Mouse (Mus musculus) hindlimb bud, embryonic 11.5 days (tissue): Measurements from ENCODE around the gene Acad10.
A peak's percentile ranks its signal among the peaks of the same experiment; 100 is the strongest.
"Not testable (repeated sequence)": the region's sequence is repeated elsewhere in the genome, so short reads cannot be mapped to it uniquely, and the experiment has no call there.

ENCODE experiments used
- DNase-seq: peaks from one replicate; pipeline ENCODE4 v3.0.0-alpha.2; 2012; ENCODE audit warnings: low read depth, low spot score; ENCODE audit errors: extremely low spot score

The Acad10 gene

DNA sequence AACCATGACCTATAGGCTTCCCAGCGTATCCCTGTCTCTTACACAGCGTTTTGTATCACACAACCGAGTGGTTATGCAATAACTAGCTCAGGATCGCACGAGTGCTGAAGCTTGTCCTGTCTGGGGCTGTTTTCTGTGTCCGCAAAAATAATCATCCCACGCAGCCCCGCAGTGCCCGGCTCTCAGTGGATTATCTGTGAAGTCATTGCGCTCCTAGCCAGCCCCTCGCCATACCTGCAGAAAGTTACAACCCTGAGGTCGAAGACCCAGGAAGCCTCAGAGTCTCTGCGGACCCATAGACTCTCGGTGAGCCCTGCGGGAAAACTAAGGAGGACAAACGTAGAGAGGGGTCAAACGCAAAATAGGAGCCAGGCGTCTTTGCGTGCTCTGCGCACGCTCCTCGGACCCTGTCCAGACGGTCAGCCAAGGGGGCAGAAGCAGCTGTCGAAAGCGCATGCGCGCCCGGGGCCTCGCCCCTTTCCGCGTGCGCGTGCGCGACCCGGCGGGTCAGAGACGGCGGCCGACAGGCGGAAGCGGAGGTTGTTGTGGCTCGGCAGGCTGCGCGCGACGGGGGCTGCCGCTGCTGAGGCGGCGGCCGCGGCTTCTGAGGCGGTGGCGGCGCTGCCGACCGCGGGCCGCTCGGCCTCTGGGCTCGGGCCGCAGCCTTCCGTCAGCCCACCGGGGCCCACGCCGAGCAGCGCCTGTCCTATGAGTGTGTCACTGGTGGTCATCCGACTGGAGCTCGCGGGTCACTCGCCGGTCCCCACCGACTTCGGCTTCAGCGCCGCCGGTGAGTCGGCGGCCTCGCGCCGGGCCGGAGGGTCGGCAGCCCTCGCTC, at the start of gene Acad10, which contains the start of gene Brap:
Gene Acad10 (minus strand): TSS at position 456 of the 838 bp plus-strand sequence.
Gene Brap (plus strand): TSS at position 505 of the 838 bp plus-strand sequence.
- peak; percentile 81 for DNase-seq

DNA sequence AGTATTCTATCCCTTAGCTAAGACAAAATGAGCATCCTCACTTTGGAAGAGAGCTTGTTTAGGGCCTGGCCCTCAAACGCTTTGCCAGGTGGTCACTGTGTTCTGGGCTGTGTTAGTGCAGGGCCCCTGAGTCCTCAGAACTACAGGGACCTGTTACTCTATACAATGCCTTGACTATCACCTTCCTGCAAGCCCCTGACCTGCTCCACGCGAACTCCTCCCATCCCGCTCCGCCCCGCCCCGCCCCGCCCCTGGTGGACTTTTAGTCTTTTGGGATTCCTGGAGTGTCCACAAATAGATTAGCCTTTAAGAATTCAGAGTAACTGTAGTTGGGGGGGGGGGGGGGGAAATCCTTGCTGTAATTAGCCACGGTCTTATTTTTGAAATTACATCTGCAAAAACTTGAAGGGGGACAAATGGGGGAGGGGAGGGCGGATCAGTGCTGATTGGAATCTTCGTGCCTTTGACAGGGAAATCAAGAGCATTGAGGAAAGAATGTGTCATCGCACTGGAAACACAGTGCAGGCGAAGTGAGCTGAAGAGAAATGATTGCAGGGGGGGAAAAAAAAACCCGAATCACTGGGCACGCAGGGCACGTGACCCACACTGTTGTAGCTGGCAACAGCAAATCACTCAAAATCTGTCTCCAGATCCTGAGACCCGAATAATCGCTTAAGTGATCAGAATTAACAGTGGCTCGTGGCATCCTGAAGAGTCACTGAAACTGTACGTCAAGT, 44.4 kb upstream of the Acad10 start:
- no peak for DNase-seq

DNA sequence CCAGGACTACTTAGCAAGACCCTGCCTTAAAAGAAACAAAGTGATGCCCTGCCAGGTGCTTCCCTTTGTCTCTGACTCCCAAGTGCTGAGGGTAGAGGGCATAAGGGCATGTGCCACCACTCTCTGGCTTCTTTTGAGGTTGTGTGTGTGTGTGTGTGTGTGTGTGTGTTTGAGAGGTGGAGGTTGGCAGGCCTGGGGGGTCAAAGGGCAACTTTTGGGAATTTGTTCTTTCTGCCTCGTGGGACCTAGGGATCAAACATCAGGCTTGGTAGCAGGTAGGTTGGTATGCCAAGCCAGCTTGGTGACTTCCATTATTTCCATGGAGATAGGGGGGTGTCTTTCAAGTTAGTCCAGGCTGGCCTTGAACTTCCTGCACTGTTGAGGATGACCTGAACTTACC, 43.0 kb upstream of the Acad10 start:
- no peak for DNase-seq

DNA sequence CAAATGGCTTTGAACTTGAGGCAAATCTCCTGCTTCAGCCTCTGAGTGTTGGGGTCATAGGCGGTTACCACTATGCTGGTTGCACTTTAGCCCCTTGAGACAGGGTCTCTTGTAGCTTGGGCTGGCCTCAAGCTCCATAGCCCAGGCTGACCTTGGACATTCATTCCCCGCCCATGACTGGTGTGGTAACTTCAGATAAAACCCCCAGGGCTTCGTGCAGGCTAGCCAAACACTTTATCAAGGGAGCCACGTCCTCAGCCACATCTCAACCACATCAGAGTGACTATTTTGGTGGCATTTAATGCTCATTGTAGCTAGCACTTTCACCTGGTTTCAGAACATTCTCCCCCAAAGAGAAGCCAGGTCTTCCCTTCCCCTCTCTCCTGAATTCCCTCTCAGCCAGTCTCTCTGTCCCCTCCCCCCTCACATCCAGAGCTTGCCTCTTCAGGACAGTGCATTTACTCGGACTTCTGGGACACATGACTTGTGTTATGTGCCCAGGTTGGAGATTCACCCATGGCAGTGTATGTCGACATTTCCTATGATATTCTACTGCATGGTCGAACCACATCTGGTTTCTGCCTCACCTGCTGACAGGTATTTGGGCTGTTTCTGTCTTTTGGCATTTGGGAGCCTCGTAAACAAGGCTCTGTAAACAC, 40.9 kb upstream of the Acad10 start:
- DNase-seq: no peak

DNA sequence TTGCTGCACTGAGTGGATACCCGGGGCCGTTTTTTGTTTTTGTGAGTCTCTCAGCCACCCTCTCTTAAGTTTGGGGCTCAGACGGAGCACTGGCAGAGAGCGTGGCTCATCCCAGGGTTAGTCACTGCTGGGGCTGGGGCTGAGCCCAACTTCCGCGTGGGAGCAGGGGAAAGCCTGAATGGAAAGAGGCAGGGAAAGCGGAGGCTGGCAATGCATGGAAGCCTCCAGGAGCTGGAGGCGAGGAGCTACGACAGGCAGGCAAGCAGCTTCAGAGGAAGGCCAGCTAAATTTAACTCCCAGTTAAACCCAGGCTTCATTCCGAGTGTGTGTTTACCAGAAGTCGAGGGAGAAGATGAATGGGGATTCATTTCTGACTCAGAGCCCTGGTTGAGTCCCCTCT, 40.2 kb upstream of the Acad10 start:
- DNase-seq: no peak

DNA sequence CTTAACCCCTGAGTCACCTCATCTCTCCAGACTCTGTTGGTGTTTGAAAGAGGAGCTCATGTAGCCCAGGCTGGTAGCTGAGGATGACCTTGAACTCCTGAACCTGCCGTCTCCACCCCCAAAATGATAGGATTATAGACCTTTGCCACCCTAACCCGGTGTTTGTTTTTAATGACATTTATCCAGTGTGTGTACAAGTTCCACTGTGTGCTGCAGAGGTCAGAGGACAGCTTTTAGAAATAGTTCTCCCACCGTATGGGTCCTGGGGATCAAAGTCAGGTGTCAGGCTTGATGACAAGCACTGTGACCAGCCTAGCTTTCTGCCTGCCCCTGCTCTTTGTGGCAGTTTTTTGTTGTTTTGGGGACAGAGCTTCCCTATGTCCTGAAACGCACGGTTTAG, 39.6 kb upstream of the Acad10 start:
- no peak for DNase-seq

DNA sequence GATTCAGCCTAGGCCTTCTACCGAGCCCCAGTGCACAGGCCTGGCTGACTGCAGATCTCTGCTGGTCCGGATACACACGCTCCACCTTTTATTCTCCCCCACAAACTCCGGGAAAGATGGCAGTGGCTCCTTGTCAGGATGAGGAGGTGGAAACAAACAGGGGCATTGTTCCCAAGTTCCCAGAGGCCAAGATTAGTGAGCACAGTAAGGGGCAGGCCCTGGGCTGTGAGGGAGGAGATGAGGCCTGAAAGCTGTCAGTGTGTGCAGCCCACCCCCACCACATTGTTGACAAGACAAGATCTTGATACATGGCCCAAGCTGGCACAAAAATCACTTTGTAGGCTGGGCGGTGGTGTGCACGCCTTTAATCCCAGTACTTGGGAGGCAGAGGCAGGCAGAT, 36.4 kb upstream of the Acad10 start:
- no peak for DNase-seq

DNA sequence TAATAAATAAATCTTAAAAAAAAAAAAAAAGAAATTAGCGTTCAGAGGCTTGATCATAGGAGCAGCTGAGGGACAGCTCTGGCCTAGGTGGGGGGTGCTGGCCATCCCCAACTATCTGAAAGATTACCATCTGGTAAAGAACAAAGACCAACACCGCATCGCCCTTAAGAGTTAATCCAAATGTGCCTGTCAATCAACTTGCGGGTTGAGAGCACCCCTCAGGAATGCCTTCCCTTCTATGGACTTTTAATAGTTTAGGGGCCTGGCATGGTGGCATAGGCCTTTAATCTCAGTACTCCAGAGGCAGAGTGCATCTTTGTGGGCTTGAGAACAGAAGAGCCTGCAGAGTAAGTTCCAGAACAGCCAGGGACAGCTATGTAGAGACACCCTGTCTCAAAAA, 32.6 kb upstream of the Acad10 start:
- DNase-seq: no peak

DNA sequence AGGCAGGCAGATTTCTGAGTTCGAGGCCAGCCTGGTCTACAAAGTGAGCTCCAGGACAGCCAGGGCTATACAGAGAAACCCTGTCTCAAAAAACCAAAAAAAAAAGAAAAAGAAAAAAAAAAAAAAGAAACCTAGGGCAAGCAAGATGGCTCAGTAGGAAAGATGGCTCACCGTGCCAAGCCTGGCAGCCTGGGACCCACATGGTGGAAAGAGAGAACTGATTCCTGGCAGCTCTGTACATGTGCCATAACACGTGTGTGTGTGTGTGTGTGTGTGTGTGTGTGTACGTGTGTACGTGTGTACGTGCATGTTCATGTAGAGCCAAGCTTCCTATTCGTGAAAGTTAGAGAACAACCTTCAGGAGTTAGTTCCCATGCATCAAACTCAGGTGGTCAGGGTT, 31.1 kb upstream of the Acad10 start:
- DNase-seq: not testable (repeated sequence)

DNA sequence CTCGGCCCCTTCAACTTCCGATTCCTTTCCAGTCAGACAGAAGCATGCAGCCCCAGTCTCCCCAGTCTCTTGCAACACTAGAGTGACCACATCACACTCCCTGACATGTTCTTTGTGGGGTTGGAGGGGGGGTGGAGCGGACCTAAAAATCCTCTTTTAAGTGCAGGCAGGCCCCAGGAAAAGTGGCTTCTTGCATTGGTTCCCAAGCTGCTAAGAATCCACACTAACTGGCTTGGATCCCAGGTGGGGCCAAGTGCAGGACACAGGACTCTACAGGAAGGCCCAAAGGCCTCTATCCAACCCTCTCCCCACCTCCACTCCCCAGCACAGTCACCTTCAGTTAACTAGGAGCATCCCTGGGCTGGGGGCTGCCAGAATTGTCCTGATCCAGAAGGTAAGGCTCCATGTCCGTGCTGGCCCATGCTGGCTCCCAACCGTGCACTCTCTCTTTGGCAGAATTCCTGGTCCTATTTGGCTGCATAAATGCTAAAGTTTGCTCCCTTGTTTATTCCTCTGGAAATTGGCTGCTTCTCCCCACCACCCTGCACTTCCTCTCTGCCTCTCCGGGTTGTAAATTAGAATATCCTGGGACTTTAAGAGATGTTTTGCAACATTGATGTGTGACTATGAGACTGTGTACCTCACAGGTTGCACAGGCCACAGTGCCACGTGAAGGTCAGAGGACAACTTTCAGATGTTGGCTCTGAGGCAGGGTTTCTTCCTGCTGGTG, 30.3 kb upstream of the Acad10 start:
- DNase-seq: no peak

DNA sequence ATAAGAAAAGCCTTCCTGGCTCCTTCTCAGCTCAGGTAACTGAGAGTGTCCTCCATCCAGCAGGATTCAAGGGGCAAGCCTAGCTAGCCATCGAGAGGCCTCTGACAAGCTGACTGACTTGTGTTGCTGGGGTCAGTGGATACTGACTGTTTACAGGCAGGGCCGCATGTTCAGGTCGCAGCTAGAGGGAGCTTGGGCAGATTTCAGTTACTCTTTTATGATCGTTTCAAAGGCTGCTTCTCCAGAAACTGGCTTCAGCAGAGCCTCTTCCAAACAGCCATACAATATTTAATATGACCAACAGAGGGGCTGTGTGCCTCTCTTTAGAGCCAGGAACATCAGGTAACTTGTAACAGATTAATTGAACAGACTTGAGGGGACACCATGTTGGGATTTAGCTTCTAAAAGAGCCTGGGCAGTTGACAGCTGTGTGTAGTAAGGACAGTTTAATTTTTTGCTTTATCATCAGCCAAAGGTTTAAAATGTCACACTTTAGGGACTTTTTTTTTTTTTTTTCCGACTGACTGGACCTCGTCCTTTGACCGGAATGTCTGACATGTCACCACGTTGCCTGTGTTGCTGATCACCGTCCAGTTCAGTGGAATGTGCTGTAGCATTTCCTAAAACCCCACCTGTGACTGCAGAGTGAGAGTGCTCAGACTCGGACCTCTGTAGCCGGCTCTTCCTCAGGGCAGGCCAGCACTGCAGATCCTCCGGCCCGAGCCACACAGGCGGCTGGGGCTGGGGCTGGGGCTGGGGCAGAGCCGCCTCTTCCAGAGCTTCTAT, 26.0 kb upstream of the Acad10 start:
- no peak for DNase-seq

DNA sequence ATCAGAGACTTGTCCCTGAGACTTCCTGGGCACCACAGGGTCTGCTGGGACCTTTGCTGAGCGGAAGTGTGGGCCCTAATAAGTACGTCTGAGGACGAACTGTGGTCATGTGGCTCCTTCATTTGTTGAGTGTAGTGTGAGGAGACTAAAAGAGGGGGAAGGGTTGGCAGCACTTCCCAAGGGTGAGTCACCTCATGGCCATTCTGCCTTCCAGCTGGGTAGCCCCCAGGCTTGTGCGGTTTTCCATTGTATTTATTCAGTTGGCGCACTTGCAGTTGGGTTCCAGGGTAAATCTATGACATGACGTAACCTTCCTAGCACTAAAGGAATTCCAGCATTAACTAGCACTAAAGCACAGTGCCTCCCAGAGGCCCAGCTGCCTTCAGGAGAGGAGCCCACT, 25.2 kb upstream of the Acad10 start:
- no peak for DNase-seq

DNA sequence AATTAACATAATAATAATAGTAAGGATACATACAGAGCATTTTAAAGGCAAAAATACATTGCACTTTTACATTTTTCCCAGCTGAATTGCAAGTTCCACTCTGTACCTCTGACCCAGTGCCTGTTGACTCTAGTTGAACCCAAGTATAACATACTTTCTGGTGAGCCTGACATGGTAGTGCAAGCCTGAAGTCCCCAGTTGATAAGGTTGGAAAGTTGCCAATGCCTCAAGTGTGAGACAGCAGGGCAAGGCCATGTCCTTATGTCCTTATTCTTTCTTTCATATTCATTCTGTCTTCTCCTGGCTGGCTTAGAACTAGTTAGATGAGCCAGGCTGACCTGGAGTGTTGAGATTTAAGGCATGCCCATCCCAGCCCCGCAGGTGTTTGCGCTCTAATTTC, 21.9 kb upstream of the Acad10 start:
- no peak for DNase-seq

DNA sequence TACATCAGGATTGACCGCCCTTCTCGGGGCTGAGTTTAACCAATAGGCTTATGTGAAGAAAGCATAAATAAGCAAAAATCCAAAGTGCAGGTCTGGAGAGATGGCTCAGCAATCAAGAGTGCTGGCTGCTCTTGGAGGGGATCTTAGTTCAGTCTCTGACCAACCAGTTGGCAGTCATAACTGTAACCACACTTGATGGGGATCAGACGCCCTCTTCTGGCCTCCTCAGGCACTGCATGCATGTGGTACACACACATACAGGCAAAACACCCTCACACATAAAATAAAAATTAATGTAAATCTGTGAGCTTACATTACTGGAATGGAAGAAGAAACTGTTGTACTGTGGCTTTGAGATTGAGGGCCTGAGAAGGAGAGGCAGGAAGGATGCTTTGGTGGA, 10.1 kb upstream of the Acad10 start:
- DNase-seq: no peak

DNA sequence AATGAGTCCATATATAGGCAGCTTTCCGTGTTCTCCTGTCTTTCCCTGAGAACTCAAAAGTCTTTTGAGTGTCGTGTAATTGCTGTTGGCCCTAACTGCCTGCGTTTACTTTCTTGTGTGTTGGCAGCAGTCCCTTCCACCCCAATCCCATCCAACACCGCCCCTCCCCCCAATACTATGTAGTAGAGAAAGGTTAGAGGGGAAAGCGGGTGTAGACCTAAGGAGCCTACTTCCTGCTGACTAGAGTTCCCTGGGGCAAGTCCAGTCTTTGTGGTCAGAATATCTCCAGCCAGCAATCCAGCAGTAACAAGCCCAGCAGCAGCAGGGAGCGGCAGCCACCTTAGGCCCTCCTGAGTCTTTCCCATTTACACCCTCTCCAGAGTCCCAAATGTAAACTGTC, 8.1 kb upstream of the Acad10 start:
- DNase-seq: no peak

DNA sequence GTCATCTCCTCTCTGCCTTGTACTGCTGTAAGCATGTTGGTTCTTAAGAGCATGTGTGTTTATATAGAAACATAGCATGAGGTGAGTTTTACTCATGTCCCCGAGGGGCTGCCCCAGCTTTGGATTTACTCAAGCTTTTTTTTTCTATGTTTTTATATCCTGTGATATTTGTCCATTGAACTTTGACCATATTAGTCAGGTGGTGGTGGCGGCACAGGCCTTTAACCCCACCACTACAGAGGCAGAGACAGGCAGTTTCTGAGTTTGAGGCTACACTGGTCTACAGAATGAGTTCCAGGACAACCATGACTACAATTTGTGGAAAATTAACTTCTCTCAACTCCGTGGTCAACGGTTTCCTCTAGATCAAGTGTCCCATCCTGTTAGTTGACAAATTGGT, 6.8 kb upstream of the Acad10 start:
- no peak for DNase-seq

DNA sequence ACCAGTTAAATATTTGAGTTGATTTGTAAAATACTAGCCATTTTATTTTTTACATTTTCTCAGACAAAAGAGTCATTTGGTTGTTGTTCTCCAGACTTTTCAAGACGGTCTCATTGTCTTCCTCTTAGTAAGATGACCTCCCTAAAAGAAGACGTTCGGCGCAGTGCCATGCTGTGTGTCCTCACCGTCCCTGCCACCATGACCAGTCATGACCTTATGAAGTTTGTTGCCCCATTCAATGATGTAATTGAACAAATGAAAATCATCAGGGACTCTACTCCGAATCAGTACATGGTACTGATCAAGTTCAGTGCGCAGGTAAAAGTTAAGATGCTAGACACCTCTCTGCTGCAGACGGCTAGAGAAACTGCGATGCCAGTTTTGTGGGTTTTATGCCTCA, 4.7 kb upstream of the Acad10 start:
- DNase-seq: no peak

DNA sequence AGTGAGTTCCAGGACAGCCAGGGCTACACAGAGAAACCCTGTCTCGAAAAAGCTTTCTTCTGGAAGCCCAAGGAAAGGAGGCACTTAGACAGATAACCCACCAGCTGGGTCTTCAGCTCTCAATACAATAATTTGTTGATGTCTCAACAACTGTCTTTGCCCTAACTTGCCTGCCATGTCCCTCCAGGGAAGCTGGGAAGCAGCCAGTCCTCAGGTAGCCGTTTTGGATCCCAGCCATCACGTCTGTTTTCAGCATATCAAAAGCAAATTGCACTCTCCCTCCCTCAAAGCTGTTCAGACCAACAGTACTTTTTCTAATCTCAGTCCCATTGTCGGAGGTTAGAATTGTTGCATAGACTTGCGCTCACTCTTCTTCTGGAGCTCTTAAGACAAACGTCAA, 3.8 kb upstream of the Acad10 start:
- no peak for DNase-seq

DNA sequence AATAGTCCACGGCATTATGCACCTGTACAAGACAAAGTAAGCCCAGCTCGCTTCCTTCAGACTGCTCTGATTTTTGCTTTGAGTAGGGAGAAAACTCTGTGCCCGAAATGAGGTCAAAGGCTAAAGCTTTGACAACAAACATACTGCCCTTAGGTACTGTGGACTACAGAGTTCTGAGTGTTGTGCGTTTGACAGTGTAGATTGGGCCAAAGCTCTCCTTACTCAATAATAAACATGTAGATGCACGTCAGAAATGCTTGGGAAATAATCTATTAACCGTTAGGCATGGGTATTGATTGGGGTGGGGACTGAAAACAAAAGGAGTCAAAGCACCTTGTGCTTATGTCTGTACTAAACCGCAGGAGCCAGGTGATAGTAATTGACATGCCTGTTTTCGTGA, 3.1 kb upstream of the Acad10 start:
- no peak for DNase-seq

DNA sequence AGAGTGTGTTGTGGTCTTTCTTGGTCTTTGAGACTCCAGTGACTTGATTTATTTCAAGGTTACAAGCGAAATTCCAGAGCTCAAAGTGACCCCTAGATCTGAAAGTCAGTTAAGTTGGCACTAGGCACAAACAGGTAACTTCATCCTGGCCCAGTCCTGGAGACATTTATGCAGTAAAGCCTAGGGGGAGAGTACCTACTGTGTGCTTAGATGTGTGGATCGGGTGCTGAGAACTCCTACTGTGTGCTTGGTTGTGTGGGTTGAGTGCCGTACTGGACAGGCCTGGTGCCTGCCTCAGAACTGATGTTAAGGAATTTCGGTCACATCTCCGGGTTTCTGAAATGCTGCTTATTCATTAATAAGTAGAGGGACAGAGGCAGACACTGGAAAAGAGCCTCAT, 1.2 kb upstream of the Acad10 start:
- DNase-seq: no peak

DNA sequence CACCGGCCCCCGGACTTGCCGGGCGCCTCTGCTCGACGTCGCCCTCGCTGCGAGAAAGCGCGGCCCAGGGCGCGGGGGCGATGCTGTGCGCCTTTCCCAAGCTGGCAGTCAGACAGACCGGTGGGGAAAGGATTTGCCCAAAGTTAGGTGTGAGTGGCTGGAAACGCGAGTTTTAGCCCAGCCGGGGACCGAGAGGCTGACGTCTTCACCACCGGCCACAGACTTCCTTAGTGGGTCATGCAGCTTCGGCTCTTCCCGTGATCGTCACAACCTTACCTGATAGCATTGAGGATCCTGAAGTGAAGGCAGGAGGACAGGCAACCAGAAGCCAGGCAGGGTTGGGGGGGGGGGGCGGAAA, 562 bp upstream of the Acad10 start:
- no peak for DNase-seq
